Mouse (Mus musculus) intestine, embryonic 16.5 days (tissue): Measurements from ENCODE around the gene Hist1h4h. TPM values are rescaled to one million over a fixed set of nuclear protein-coding genes. Genes with fewer than 3 reads are reported as not detected.
"Not testable (repeated sequence)": the region's sequence is repeated elsewhere in the genome, so short reads cannot be mapped to it uniquely, and the experiment has no call there.

ENCODE experiments used
- ATAC-seq: fragments of 200-750 bp; cut with Nextera tagmentation; 2 replicates; pipeline ENCODE4 v1.8.0; 2017; ENCODE audit warnings: moderate TSS enrichment, moderate library complexity
- H3K27ac ChIP-seq: fragments of 300-500 bp; sonication (generic); 2 replicates; pipeline ENCODE4 v1.5.1; 2014; ENCODE audit warnings: mild to moderate bottlenecking, low read length
- H3K27me3 ChIP-seq: fragments of 300-500 bp; sonication (generic); replicated peaks from 2 replicates; pipeline ENCODE4 v1.6.1; 2014; ENCODE audit warnings: low read length, control low read depth, mixed read lengths; ENCODE audit not compliant: control insufficient read depth, insufficient read depth
- H3K36me3 ChIP-seq: fragments of 300-500 bp; sonication (generic); 2 replicates; pipeline ENCODE4 v1.6.1; 2014; ENCODE audit warnings: low read length, control low read depth; ENCODE audit not compliant: control insufficient read depth, insufficient read depth
- H3K4me1 ChIP-seq: fragments of 300-500 bp; sonication (generic); 2 replicates; pipeline ENCODE4 v1.6.1; 2014; ENCODE audit warnings: low read length, control low read depth, mixed read lengths; ENCODE audit not compliant: control insufficient read depth, insufficient read depth
- H3K4me2 ChIP-seq: fragments of 300-500 bp; sonication (generic); 2 replicates; pipeline ENCODE4 v1.6.1; 2014; ENCODE audit warnings: low read depth, low read length, control low read depth
- H3K4me3 ChIP-seq: fragments of 300-500 bp; sonication (generic); 2 replicates; pipeline ENCODE4 v1.5.1; 2014; ENCODE audit warnings: mild to moderate bottlenecking, low read length
- H3K9ac ChIP-seq: fragments of 300-500 bp; sonication (generic); 2 replicates; pipeline ENCODE4 v1.6.1; 2014; ENCODE audit warnings: low read depth, low read length
- H3K9me3 ChIP-seq: fragments of 300-500 bp; sonication (generic); 2 replicates; pipeline ENCODE4 v1.6.1; 2016; ENCODE audit warnings: low read length, control low read depth; ENCODE audit not compliant: control insufficient read depth
- WGBS: fragments of 180-500 bp; shearing (Covaris S2); extraction: QIAGEN DNeasy Blood & Tissue Kit; methylation state at CpG from one replicate; pipeline ENCODE4 v1.1.7; 2014; 5-methylcytosine and 5-hydroxymethylcytosine counted together
- polyA plus RNA-seq: library from polyadenylated mRNA; unstranded; fragments of >200 nt; fragmentation: Nextera tagmentation; extraction: Ambion mirVana; gene quantifications from 2 replicates; pipeline ENCODE4 v1.2.1, GENCODE M21; 2015

The Hist1h4h gene
- polyA plus RNA-seq, 1 experiment from 2014 or later, result 3.5 TPM

GRCm38 (mm10) chr13:23544787-23545120 is 13.9 kb downstream of the Hist1h4h start:
- Histone ChIP-seq H3K4me3 (peak overlapping the region; percentile 53), H3K9ac (peak overlapping the region; percentile 65), H3K4me2 (peak overlapping the region; percentile 37; the same call in 1 of the 2 replicates), H3K27ac (peak overlapping the region; percentile 87; the same call in 1 of the 2 replicates)
- 0 out of 2 replicates have a peak, but pooled peaks have one; percentile 7 for ATAC-seq
- H3K36me3 ChIP-seq, H3K27me3 ChIP-seq, H3K4me1 ChIP-seq, H3K9me3 ChIP-seq: not testable (repeated sequence)
- WGBS, result 0% methylated on average over 11 of the region's 14 CpGs

GRCm38 (mm10) chr13:23546694-23547093 is 15.8 kb downstream of the Hist1h4h start:
- H3K9me3 ChIP-seq, result no peaks in the 10 kb centered on the region
- 74% methylated on average over 5 of the region's 5 CpGs for WGBS
- no peak overlapping the region for H3K27ac ChIP-seq
- no peak overlapping the region for H3K4me3 ChIP-seq
- H3K27me3 ChIP-seq, result no peaks in the 10 kb centered on the region
- H3K4me2 ChIP-seq, result no peak overlapping the region
- no peak for ATAC-seq
- H3K9ac ChIP-seq, result no peak overlapping the region
- H3K4me1 ChIP-seq, result 0 out of 2 replicates have a peak, but pooled peaks cover 5% of the 10 kb centered on the region
- H3K36me3 ChIP-seq, result no peaks in the 10 kb centered on the region

GRCm38 (mm10) chr13:23550761-23551145 is 19.9 kb downstream of the Hist1h4h start:
- Histone ChIP-seq H3K27ac (peak overlapping the region; percentile 92), H3K9me3 (no peaks in the 10 kb centered on the region), H3K4me3 (peak overlapping the region; percentile 51), H3K36me3 (no peaks in the 10 kb centered on the region), H3K4me1 (peaks cover 8% of the 10 kb centered on the region; the same call in 1 of the 2 replicates), H3K27me3 (no peaks in the 10 kb centered on the region), H3K4me2 (peak overlapping the region; percentile 65), H3K9ac (peak overlapping the region; percentile 67)
- ATAC-seq, result no peak
- WGBS, result 3% methylated on average over 3 of the region's 3 CpGs

- Histone ChIP-seq H3K27ac (peak within 1 kb of the TSS; percentile 92), H3K9ac (peak within 1 kb of the TSS; percentile 67), H3K4me2 (peak within 1 kb of the TSS; percentile 65), H3K4me3 (peak within 1 kb of the TSS; percentile 51)
- not testable (repeated sequence) for H3K9me3 ChIP-seq, H3K4me1 ChIP-seq, H3K27me3 ChIP-seq, H3K36me3 ChIP-seq
- WGBS, result under 1% methylated on average over 47 of the region's 47 CpGs
- peak; percentile 82 for ATAC-seq
Measured at GRCm38 (mm10) chr13:23551146-23551834, 20.4 kb downstream of the Hist1h4h start, which contains the start of gene Hist1h4f. TSS of gene Hist1h4f (minus strand) at chr13:23551648.

GRCm38 (mm10) chr13:23551931-23552914 is 21.4 kb downstream of the Hist1h4h start:
- Histone ChIP-seq H3K4me3 (peak overlapping the region; percentile 51), H3K4me1 (peaks cover 12% of the 10 kb centered on the region), H3K9me3 (no peaks in the 10 kb centered on the region), H3K4me2 (peak overlapping the region; percentile 65; the same call in 1 of the 2 replicates), H3K27ac (peak overlapping the region; percentile 92), H3K36me3 (no peaks in the 10 kb centered on the region), H3K27me3 (no peaks in the 10 kb centered on the region), H3K9ac (no peak overlapping the region)
- WGBS, result 53% methylated on average over 8 of the region's 8 CpGs
- no peak for ATAC-seq

- no peak within 1 kb of the TSS for H3K4me3 ChIP-seq
- H3K27ac ChIP-seq, result peak within 1 kb of the TSS; percentile 97
- H3K4me2 ChIP-seq, result 0 out of 2 replicates have a peak within 1 kb of the TSS, but pooled peaks have one; percentile 12
- H3K27me3 ChIP-seq, result no peaks in the 10 kb centered on the region
- no peak within 1 kb of the TSS for H3K9ac ChIP-seq
- no peaks in the 10 kb centered on the region for H3K9me3 ChIP-seq
- peaks cover 12% of the 10 kb centered on the region for H3K4me1 ChIP-seq
- H3K36me3 ChIP-seq, result no peaks in the 10 kb centered on the region
- ATAC-seq, result no peak
Measured at GRCm38 (mm10) chr13:23552962-23553361, 22.1 kb downstream of the Hist1h4h start, which contains the start of gene Hist1h1d. TSS of gene Hist1h1d (plus strand) at chr13:23553262.

- 18% methylated on average over 9 of the region's 9 CpGs for WGBS
- H3K27ac ChIP-seq, result peak overlapping the region; percentile 97
- peak overlapping the region; percentile 51 for H3K4me3 ChIP-seq
Measured at GRCm38 (mm10) chr13:23554393-23554792, 23.5 kb downstream of the Hist1h4h start.

GRCm38 (mm10) chr13:23554925-23555838 is 24.3 kb downstream of the Hist1h4h start:
- Histone ChIP-seq H3K27ac (peak overlapping the region; percentile 97), H3K9ac (peak overlapping the region; percentile 78), H3K9me3 (no peaks in the 10 kb centered on the region), H3K4me2 (peak overlapping the region; percentile 83), H3K36me3 (no peaks in the 10 kb centered on the region), H3K4me3 (peak overlapping the region; percentile 51), H3K4me1 (peaks cover 12% of the 10 kb centered on the region), H3K27me3 (no peaks in the 10 kb centered on the region)
- peak; percentile 84 for ATAC-seq
- under 1% methylated on average over 52 of the region's 54 CpGs for WGBS

More at GRCm38 (mm10) chr13:23554393-23554792, 23.5 kb downstream of the Hist1h4h start:
- Histone ChIP-seq H3K27me3 (no peaks in the 10 kb centered on the region), H3K36me3 (no peaks in the 10 kb centered on the region), H3K4me2 (peak overlapping the region; percentile 83), H3K9me3 (no peaks in the 10 kb centered on the region), H3K4me1 (peaks cover 12% of the 10 kb centered on the region), H3K9ac (peak overlapping the region; percentile 78)
- no peak for ATAC-seq
